ENCODE assay signal across 20 mouse cellular contexts in genomic region chr1:43971089-43971488, GRCm38 (mm10). TPM values are rescaled to one million over a fixed set of nuclear protein-coding genes. Genes with fewer than 3 reads are reported as not detected.
DNase-seq lines count a peak whose midpoint lies in the region; ATAC-seq and TF ChIP-seq lines count a peak whose summit lies in the region.
"Had no signal": no experiment of that assay in that cellular context is flagged by ENCODE, and none has a peak within 500 bp of the region (broad histone marks: within the 10 kb centered on the region; RNA-seq: fewer than 3 reads in every experiment).

No protein-coding gene starts in this region.

- peaks cover 51% of the 10 kb centered on the region for H3K36me3 ChIP-seq in liver, postnatal 0 days (replicated peaks; ENCODE audit: insufficient read depth, low read length)
- H3K36me3 ChIP-seq in intestine, embryonic 16.5 days (ENCODE audit: control insufficient read depth, insufficient read depth, low read length): peaks cover 4% of the 10 kb centered on the region
- peaks cover 93% of the 10 kb centered on the region for H3K36me3 ChIP-seq in hindbrain, embryonic 10.5 days

- DNase-seq in liver (peak; percentile 10), R1 (ENCODE audit: low read depth, low spot score) (peak; percentile 72)
- no peak for DNase-seq in liver, postnatal 0 days
- DNase-seq in kidney, postnatal 4 days: no peak
- DNase-seq in adrenal gland, adult (ENCODE audit: inconsistent age in 2 of 2, low spot score in 1 of 2): no peak
- no peak for DNase-seq in hindbrain, embryonic 10.5 days (ENCODE audit: low spot score)
- DNase-seq: adrenal gland, adult 8-10 months; adrenal gland, postnatal 36 days; B cell, adult 2 months; heart, adult 18-20 months; heart, postnatal 10 days; kidney, adult 11 months had no signal

- no peaks in the 10 kb centered on the region for H3K9me3 ChIP-seq in liver, postnatal 0 days (ENCODE audit: low read length)
- H3K9me3 ChIP-seq in intestine, embryonic 16.5 days (ENCODE audit: control insufficient read depth, low read length): no peaks in the 10 kb centered on the region
- no peaks in the 10 kb centered on the region for H3K9me3 ChIP-seq in hindbrain, embryonic 10.5 days
- H3K9me3 ChIP-seq: embryonic facial prominence, embryonic 12.5 days; forebrain, embryonic 15.5 days; G1E; heart, embryonic 10.5 days had no signal

- no peak for TF ChIP-seq CTCF in liver, postnatal 0 days (IDR thresholded peaks at IDR 0.05; ENCODE audit: low read depth)

- TF ChIP-seq EP300 in liver, postnatal 0 days (IDR thresholded peaks at IDR 0.05; ENCODE audit: low read depth): no peak

- no peak overlapping the region for H3K9ac ChIP-seq in liver, postnatal 0 days (replicated peaks)
- no peak overlapping the region for H3K9ac ChIP-seq in intestine, embryonic 16.5 days (ENCODE audit: low read depth, low read length)
- H3K9ac ChIP-seq: embryonic facial prominence, embryonic 12.5 days; forebrain, embryonic 15.5 days; hindbrain, embryonic 14.5 days had no signal

- H3K27me3 ChIP-seq in liver, postnatal 0 days (ENCODE audit: insufficient read depth, low read length): no peaks in the 10 kb centered on the region
- H3K27me3 ChIP-seq in intestine, embryonic 16.5 days (replicated peaks; ENCODE audit: control insufficient read depth, insufficient read depth, low read length): no peaks in the 10 kb centered on the region
- H3K27me3 ChIP-seq in hindbrain, embryonic 10.5 days (ENCODE audit: insufficient read depth, poor library complexity, severe bottlenecking): no peaks in the 10 kb centered on the region
- H3K27me3 ChIP-seq: embryonic facial prominence, embryonic 12.5 days; forebrain, embryonic 15.5 days had no signal

- no peaks in the 10 kb centered on the region for H3K4me1 ChIP-seq in liver, postnatal 0 days (ENCODE audit: insufficient read depth)
- H3K4me1 ChIP-seq in intestine, embryonic 16.5 days (ENCODE audit: control insufficient read depth, insufficient read depth, low read length): no peaks in the 10 kb centered on the region
- no peaks in the 10 kb centered on the region for H3K4me1 ChIP-seq in hindbrain, embryonic 10.5 days (replicated peaks)
- H3K4me1 ChIP-seq: embryonic facial prominence, embryonic 12.5 days; forebrain, embryonic 15.5 days; heart, embryonic 10.5 days had no signal

- H3K4me3 ChIP-seq in liver, postnatal 0 days (ENCODE audit: low read depth, low read length): no peak overlapping the region
- H3K4me3 ChIP-seq in intestine, embryonic 16.5 days (ENCODE audit: low read length): no peak overlapping the region
- no peak overlapping the region for H3K4me3 ChIP-seq in hindbrain, embryonic 10.5 days
- H3K4me3 ChIP-seq: embryonic facial prominence, embryonic 12.5 days; forebrain, embryonic 15.5 days; heart, embryonic 10.5 days had no signal

- no peak for ATAC-seq in liver, postnatal 0 days
- ATAC-seq in intestine, embryonic 16.5 days: peak; percentile 66
- ATAC-seq: CD4-positive, CD25-positive, alpha-beta regulatory T cell, adult 4 months; forebrain, embryonic 15.5 days had no signal

- H3K4me2 ChIP-seq in liver, postnatal 0 days (ENCODE audit: low read depth, low read length): no peak overlapping the region
- H3K4me2 ChIP-seq in intestine, embryonic 16.5 days (ENCODE audit: low read depth, low read length): no peak overlapping the region
- H3K4me2 ChIP-seq: embryonic facial prominence, embryonic 12.5 days; forebrain, embryonic 15.5 days; hindbrain, embryonic 14.5 days had no signal

- WGBS in liver, postnatal 0 days (ENCODE audit: insufficient replicate concordance): 59% methylated on average over 3 of the region's 3 CpGs
- 67% methylated on average over 3 of the region's 3 CpGs for WGBS in intestine, embryonic 16.5 days
- WGBS in hindbrain, embryonic 10.5 days: 81% methylated on average over 3 of the region's 3 CpGs

- H3K27ac ChIP-seq in liver, postnatal 0 days (ENCODE audit: low read depth): no peak overlapping the region
- H3K27ac ChIP-seq in intestine, embryonic 16.5 days (ENCODE audit: low read length): no peak overlapping the region
- no peak overlapping the region for H3K27ac ChIP-seq in hindbrain, embryonic 10.5 days
- H3K27ac ChIP-seq: embryonic facial prominence, embryonic 12.5 days; forebrain, embryonic 15.5 days; heart, embryonic 10.5 days; hindbrain, embryonic 14.5 days had no signal

RNA-seq across cellular contexts. Expression of gene Tpp2, which starts 37.6 kb away (rescaled TPM):
- polyA plus RNA-seq in liver, postnatal 0 days (2015; fragmentation: Nextera tagmentation; extraction: Ambion mirVana): 14.8 and 17.8 TPM in 2 replicates
- 51.1 and 52.8 TPM in 2 replicates for polyA plus RNA-seq in intestine, embryonic 16.5 days (2015; fragmentation: Nextera tagmentation; extraction: Ambion mirVana)
- polyA plus RNA-seq in hindbrain, embryonic 10.5 days (2016; fragmentation: Nextera tagmentation; extraction: Ambion mirVana): 61.5 and 73.7 TPM in 2 replicates

RNA-seq across cellular contexts. Expression of gene Mettl21c, which starts 48.7 kb away (rescaled TPM):
- 0.08 and 0.12 TPM in 2 replicates for polyA plus RNA-seq in liver, postnatal 0 days (2015; fragmentation: Nextera tagmentation; extraction: Ambion mirVana)
- polyA plus RNA-seq in intestine, embryonic 16.5 days (2015; fragmentation: Nextera tagmentation; extraction: Ambion mirVana): 0.33 and 0.49 TPM in 2 replicates
- 0.41 and 0.58 TPM in 2 replicates for polyA plus RNA-seq in hindbrain, embryonic 10.5 days (2016; fragmentation: Nextera tagmentation; extraction: Ambion mirVana)
- polyA plus RNA-seq: cerebellum, adult 2 months; G1E had no signal

Comparison
In these comparisons a context has a peak if more than half of its experiments do, and no peak if none do; other contexts are left out.
1. DNase-seq: peak in liver (single experiment) and R1 (single experiment); none in liver, postnatal 0 days (single experiment), kidney, postnatal 4 days (0 of 2), adrenal gland, adult (0 of 2) and hindbrain, embryonic 10.5 days (single experiment).